Mouse (Mus musculus): ENCODE results near the gene Syngr4. TPM values are rescaled to one million over a fixed set of nuclear protein-coding genes. Genes with fewer than 3 reads are reported as not detected.

The Syngr4 gene
- polyA plus RNA-seq, 1 experiment from 2014 or later: not detected

DNA sequence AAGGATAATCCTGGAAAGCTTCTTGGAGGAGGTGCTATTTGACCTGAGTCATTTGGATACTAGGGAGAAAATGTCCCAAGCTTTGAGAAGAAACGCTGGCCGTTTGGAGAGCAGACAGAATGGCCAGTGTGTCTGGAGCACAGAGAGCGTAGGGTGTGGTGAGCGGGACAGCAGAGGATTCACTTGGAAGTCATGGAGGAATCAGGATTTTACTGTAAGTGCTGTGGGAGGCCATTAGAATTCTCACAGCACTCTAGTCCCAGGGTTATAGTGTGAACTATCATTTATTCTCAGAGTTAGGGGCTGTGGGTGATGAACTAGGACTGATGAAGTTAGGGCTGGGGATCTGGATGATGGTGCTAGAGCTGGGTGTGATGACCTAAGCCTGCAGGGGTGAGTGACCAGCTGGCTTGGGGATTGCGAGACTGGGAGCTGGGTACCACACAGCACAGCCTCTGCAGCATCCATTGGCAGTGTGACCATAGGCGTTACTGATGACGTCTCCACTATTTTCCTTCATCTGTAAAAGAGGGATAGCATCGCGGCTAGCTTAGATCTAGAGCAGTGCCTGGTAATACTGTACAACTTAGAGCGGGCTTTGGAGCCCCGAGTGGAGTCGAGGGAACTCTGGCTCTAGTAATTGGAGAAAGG lies 25.6 kb upstream of the Syngr4 start:
- WGBS: 86% methylated on average over 12 of the region's 12 CpGs
- H3K9ac ChIP-seq: no peak overlapping the region

DNA sequence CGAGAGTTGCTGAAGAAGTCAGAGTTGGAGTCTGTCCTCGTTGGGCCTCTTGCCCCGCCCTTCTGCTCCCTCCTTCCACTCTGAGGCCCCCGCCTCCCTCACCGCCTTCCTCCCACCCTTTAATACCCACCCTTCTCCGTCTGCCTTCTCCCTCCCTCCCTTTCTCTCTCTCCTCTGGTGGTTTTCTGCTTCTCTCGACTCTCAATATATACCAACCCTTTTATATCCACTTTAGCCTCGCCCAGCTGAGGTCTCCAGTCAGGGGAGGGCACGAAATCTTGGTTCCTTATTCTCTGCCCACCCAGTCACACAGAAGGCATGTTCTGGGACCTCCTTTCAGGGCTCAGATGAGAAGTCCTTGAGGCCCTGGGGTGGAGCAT lies 24.7 kb upstream of the Syngr4 start, which contains the start of gene Emp3:
Emp3 (minus strand) TSS at position 163 of the 380 bp plus-strand sequence.
- Histone ChIP-seq H3K4me3 (peak within 1 kb of the TSS; percentile 10), H3K27ac (replicated peaks) (no peak within 1 kb of the TSS; the same call in 1 of the 2 replicates)
- no peak for ATAC-seq (ENCODE audit: low FRiP score, low read depth)

More for the DNA sequence above, 25.6 kb upstream of the Syngr4 start:
- ATAC-seq (ENCODE audit: low FRiP score, low read depth): no peak
- peaks cover 30% of the 10 kb centered on the region for H3K4me1 ChIP-seq (replicated peaks)
- peak overlapping the region; percentile 89 for H3K27ac ChIP-seq (replicated peaks)
- peak overlapping the region; percentile 89 for H3K4me2 ChIP-seq
- H3K27me3 ChIP-seq: no peaks in the 10 kb centered on the region; the same call in 1 of the 2 replicates
- H3K36me3 ChIP-seq: no peaks in the 10 kb centered on the region
- 0 out of 2 replicates have a peak overlapping the region, but pooled peaks have one; percentile 51 for H3K4me3 ChIP-seq
- H3K9me3 ChIP-seq: no peaks in the 10 kb centered on the region

DNA sequence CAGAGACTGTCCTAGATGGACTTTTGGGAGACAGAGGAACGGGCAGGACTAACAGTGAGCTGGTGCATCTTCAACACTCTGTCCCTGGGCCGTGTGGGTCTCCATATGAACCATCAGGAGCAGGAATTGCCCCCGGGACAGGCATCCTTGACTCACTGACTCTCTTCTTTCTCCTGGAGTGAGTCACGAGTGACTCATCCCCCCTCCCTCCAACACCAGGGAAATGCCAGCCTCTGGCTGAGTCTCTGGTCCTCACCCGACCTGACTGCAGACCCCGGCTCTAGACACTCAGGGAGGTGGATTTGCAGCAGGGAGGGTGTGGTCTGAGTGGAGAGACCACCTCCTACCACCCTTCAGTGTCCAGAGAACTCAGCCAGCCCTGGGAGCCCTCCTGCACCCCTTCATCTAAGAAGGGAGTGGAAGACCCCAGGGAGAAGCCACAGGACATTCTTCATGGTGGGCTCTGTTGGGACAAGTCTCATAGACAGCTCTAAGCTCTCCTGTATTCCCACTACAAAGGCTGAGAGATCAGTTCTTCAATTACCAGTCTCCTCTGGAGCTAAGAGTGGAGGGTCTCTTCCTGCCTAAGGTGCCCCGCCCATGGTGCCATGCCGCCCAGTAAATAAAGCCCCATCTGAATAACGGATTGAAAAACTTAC lies 24.2 kb upstream of the Syngr4 start:
- no peaks in the 10 kb centered on the region for H3K27me3 ChIP-seq
- H3K4me3 ChIP-seq: peak overlapping the region; percentile 10
- no peak for ATAC-seq (ENCODE audit: low FRiP score, low read depth)
- no peaks in the 10 kb centered on the region for H3K9me3 ChIP-seq
- peaks cover 43% of the 10 kb centered on the region for H3K4me1 ChIP-seq (replicated peaks)
- no peaks in the 10 kb centered on the region for H3K36me3 ChIP-seq
- no peak overlapping the region for H3K9ac ChIP-seq
- H3K4me2 ChIP-seq: peak overlapping the region; percentile 25
- 63% methylated on average over 9 of the region's 9 CpGs for WGBS
- no peak overlapping the region for H3K27ac ChIP-seq (replicated peaks)

More for the DNA sequence above, 24.7 kb upstream of the Syngr4 start, which contains the start of gene Emp3:
- peaks cover 38% of the 10 kb centered on the region for H3K4me1 ChIP-seq (replicated peaks)
- WGBS: 51% methylated on average over 9 of the region's 9 CpGs
- no peak within 1 kb of the TSS for H3K9ac ChIP-seq
- H3K9me3 ChIP-seq: no peaks in the 10 kb centered on the region
- peak within 1 kb of the TSS; percentile 25 for H3K4me2 ChIP-seq
- no peaks in the 10 kb centered on the region for H3K27me3 ChIP-seq
- no peaks in the 10 kb centered on the region for H3K36me3 ChIP-seq

DNA sequence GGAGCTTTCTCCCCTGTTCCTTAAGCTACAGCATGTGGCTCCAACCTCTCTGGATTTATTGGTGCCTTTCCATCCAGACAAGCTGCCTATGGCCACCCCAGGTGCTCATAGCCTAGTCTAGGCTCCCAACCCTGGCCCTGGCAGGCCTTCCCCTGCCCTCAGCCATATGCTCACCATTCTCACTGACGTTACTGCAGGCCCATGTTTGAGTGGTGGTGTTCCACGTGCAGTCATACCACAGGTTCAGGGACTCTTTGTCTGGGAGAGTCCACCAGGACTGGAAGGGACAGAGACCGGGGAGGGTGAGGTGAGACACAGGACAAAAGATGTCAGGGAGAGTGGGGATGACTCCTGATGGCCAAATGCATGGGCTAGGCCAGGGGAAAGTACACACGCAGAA lies 23.2 kb upstream of the Syngr4 start:
- ATAC-seq (ENCODE audit: low FRiP score, low read depth): no peak

DNA sequence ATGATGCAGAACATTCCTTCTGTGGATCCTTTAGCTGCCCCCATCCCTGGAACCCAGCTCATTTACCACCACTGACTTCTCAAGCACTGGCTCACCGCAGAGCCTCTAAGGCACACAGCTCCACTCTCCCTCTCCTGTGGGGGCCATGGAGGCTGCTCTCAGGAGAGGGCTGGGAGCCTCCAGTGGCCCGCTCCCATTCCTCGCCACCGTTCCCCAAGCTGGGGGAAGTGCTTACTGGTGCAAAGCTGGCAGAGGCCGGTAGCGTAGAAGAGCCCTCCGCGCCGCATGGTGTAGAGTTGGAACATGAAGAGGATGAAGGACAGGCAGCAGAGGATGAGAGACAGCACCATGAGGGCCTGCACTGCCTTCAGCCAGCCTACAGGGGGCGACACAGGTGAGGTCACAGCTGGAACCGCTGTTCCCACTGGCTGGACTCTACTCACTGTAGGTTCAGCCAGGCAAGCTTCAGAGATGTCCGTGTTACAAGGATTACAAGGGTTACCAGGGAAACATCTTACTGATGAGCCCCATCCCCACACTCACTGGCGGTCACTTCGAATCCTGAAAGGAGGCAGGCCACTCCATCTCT lies 22.7 kb upstream of the Syngr4 start:
- Histone ChIP-seq H3K36me3 (no peaks in the 10 kb centered on the region), H3K27ac (replicated peaks) (no peak overlapping the region), H3K4me2 (no peak overlapping the region), H3K9ac (no peak overlapping the region), H3K4me3 (no peak overlapping the region), H3K27me3 (no peaks in the 10 kb centered on the region), H3K4me1 (replicated peaks) (peaks cover 41% of the 10 kb centered on the region), H3K9me3 (no peaks in the 10 kb centered on the region)
- 59% methylated on average over 14 of the region's 14 CpGs for WGBS
- ATAC-seq (ENCODE audit: low FRiP score, low read depth): no peak

More for the DNA sequence above, 23.2 kb upstream of the Syngr4 start:
- H3K9me3 ChIP-seq: no peaks in the 10 kb centered on the region
- no peaks in the 10 kb centered on the region for H3K36me3 ChIP-seq
- 0 out of 2 replicates have a peak overlapping the region, but pooled peaks have one; percentile 25 for H3K4me2 ChIP-seq
- H3K4me1 ChIP-seq (replicated peaks): peaks cover 46% of the 10 kb centered on the region
- no peak overlapping the region for H3K27ac ChIP-seq (replicated peaks)
- 82% methylated on average over 4 of the region's 4 CpGs for WGBS
- H3K4me3 ChIP-seq: no peak overlapping the region
- H3K27me3 ChIP-seq: no peaks in the 10 kb centered on the region
- no peak overlapping the region for H3K9ac ChIP-seq

DNA sequence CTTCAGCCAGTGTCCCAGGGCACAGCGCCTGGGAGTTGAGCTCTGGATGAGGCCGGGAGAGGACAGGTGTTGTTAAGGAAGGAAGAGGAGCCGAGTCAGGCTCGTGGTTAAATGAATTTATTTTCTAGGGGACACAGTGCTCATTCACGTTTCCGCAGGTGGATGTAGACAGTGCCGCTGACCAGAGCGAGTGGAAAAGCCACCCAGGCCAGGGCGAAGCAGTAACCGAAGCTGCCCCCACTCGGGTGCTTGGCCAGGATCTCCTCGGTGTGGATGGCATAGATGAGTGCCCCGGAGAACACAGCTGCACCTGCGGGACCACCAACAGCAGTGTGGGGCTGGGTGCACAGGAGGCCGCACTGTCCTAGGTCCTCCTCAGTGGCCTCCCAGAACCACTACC lies 21.4 kb upstream of the Syngr4 start:
- WGBS: 88% methylated on average over 15 of the region's 15 CpGs
- Histone ChIP-seq H3K9ac (no peak overlapping the region), H3K27ac (replicated peaks) (peak overlapping the region; percentile 77; the same call in 1 of the 2 replicates)

DNA sequence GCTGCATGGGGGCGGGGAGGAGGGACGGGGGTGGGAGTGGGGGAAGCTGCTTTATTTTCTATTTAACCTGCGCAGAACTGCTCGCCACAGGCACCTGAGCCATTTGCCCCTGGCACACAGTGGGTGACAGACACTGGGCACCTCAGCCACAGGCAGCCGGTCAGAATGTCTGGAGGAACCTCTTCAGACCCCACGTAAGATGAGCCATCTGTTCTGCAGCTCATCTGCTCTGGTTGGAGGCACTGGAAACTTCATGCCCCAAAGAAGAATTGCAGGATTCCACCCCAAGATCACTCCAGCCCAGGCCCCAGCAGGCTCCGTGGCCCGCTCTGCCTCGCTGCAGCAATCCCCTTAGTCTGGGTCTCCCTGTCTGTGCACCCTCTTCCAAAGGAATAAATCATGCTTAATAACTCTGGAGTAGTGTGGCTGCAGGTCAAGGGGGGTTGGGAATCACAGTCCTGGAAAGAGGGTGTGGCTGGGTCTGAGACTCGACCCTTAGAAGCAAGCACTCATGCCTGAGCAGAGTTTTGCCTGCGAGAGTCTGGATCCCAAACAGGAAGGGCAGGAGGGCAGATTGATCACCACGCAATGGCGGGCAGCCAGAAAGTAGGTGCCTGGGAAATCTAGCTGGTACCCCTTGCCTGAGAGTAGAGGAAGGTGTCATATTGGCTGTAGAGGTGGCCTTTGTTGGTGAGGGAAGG lies 20.6 kb upstream of the Syngr4 start:
- no peaks in the 10 kb centered on the region for H3K9me3 ChIP-seq
- peak overlapping the region; percentile 77 for H3K27ac ChIP-seq (replicated peaks)
- no peaks in the 10 kb centered on the region for H3K36me3 ChIP-seq
- ATAC-seq (ENCODE audit: low FRiP score, low read depth): peak; percentile 36
- H3K9ac ChIP-seq: peak overlapping the region; percentile 21; the same call in 1 of the 2 replicates
- peak overlapping the region; percentile 52 for H3K4me2 ChIP-seq
- peak overlapping the region; percentile 27 for H3K4me3 ChIP-seq
- H3K4me1 ChIP-seq (replicated peaks): peaks cover 24% of the 10 kb centered on the region
- 34% methylated on average over 13 of the region's 13 CpGs for WGBS
- H3K27me3 ChIP-seq: no peaks in the 10 kb centered on the region

More for the DNA sequence above, 21.4 kb upstream of the Syngr4 start:
- Histone ChIP-seq H3K36me3 (no peaks in the 10 kb centered on the region), H3K4me2 (no peak overlapping the region), H3K9me3 (no peaks in the 10 kb centered on the region), H3K4me1 (replicated peaks) (peaks cover 32% of the 10 kb centered on the region), H3K27me3 (no peaks in the 10 kb centered on the region), H3K4me3 (no peak overlapping the region)
- ATAC-seq (ENCODE audit: low FRiP score, low read depth): no peak

DNA sequence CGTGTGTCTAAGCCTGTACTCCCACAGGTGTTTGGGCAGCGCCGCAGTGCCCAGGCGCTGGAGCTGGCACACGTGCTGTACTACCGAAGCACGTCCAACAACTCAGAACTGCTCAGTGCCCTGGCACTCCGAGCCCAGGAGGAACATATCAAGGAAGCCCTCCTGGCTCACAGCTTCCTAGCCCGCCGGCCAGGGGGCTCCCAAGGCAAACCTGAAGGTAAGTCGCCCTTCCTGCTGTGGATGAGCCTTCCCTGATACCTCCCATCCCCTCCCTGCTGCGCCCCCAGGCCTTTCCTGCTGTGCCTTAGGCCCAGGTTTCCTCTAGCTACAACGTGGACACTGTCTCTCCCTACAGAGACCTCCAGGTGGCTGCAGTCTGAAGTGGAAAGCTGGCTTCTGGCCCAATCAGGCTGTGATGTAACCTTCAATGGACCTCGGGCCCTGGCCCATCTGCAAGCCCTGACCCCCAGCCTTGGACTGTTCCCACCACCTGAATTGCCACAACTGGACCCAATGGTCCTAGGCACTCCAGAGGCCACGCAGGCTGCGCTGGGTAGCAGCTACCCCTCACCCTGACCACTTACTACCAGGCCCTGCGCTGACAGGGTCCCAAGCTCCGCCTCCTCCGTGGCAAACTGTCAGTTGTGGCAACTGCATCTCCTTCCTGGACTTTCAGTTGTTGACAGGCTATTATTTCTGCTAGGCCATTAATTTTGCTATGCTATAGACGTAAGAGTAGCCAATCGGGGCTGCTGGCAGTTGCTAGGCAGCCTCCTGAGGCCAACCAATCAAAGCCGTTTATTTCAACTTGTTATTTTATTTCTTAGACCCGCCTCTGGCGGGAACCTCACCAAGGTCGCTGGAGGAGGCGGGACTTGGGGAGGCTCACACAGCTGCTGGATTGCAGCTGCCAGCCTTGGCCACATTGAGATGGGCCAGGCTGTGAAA lies 19.8 kb upstream of the Syngr4 start:
- Histone ChIP-seq H3K4me2 (peak overlapping the region; percentile 52), H3K27me3 (no peaks in the 10 kb centered on the region), H3K9ac (peak overlapping the region; percentile 21), H3K4me3 (peak overlapping the region; percentile 27), H3K4me1 (replicated peaks) (peaks cover 24% of the 10 kb centered on the region), H3K27ac (replicated peaks) (peak overlapping the region; percentile 77), H3K9me3 (no peaks in the 10 kb centered on the region), H3K36me3 (no peaks in the 10 kb centered on the region)
- ATAC-seq (ENCODE audit: low FRiP score, low read depth): peak; percentile 89
- 32% methylated on average over 26 of the region's 26 CpGs for WGBS

DNA sequence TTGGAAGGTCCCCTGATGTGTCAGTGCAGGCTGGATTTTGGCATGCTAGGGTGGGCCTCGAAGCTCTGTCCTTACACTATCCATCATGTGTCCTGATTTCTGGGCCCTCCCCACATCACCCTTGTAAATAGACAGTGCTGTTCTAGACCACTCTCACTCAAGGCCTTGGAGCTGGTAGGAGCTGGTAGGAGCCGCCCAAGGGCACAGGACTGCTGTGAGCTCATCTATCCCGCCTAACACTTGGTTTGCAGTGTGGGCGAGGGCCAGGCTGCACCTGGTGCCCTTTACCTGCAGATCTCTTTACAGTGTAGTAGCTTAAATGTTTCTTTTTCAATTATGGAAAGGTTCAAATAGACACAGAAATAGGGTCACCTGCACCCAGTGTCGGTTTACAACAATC lies 18.5 kb upstream of the Syngr4 start:
- WGBS: 92% methylated on average over 5 of the region's 5 CpGs
- H3K36me3 ChIP-seq: peaks cover 8% of the 10 kb centered on the region; the same call in 1 of the 2 replicates
- H3K4me2 ChIP-seq: no peak overlapping the region
- no peak for ATAC-seq (ENCODE audit: low FRiP score, low read depth)
- no peaks in the 10 kb centered on the region for H3K9me3 ChIP-seq
- H3K4me3 ChIP-seq: no peak overlapping the region
- H3K9ac ChIP-seq: no peak overlapping the region
- no peaks in the 10 kb centered on the region for H3K27me3 ChIP-seq
- peaks cover 24% of the 10 kb centered on the region for H3K4me1 ChIP-seq (replicated peaks)
- H3K27ac ChIP-seq (replicated peaks): no peak overlapping the region

DNA sequence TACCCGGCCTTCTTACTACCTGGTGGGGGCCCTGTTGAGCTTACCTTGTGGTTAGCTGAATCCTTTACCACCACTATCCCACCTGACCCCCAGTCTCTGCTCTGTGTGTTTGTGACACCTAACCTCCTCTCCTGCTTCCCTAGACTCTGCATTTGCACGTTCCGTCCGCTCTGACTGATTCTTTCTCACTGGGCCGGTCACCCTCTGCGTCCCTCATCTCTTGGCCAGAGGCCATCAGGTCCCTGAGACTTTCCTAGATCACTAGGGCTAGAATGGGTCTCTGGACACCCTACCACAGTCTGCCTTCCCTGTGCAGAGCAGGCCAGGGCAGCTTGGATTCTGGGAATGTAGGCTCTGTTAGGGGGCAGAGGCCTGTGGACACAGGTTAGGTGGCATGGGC lies 17.6 kb upstream of the Syngr4 start:
- Histone ChIP-seq H3K4me2 (no peak overlapping the region), H3K4me1 (replicated peaks) (peaks cover 24% of the 10 kb centered on the region), H3K9me3 (no peaks in the 10 kb centered on the region), H3K36me3 (peaks cover 16% of the 10 kb centered on the region; the same call in 1 of the 2 replicates), H3K27me3 (no peaks in the 10 kb centered on the region), H3K9ac (no peak overlapping the region), H3K4me3 (no peak overlapping the region), H3K27ac (replicated peaks) (no peak overlapping the region)
- WGBS: 93% methylated on average over 6 of the region's 6 CpGs
- no peak for ATAC-seq (ENCODE audit: low FRiP score, low read depth)

DNA sequence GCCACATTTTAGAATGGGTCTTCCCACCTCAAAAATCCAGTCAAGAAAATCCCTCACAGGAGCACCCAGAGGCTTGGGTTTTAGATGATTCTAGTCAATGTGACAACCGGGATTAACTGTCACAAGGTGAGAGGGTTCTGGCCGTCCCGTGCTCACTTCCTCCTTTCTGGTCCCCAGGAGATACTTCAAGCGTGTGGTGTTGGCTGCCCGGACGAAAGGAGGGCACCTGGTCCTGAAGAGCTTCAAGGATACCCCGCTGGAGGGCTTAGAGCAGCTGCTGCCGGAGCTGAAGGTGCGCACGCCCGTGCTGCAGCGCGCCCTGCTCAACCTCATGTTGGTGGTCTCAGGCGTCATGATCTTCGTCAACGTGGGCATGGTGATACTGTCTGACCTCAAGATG lies 12.6 kb upstream of the Syngr4 start:
- 96% methylated on average over 16 of the region's 16 CpGs for WGBS
- no peaks in the 10 kb centered on the region for H3K4me1 ChIP-seq (replicated peaks)
- H3K27me3 ChIP-seq: no peaks in the 10 kb centered on the region
- no peak overlapping the region for H3K4me2 ChIP-seq
- ATAC-seq (ENCODE audit: low FRiP score, low read depth): no peak
- H3K9me3 ChIP-seq: no peaks in the 10 kb centered on the region
- no peak overlapping the region for H3K4me3 ChIP-seq
- no peak overlapping the region for H3K27ac ChIP-seq (replicated peaks)
- no peak overlapping the region for H3K9ac ChIP-seq
- peaks cover 16% of the 10 kb centered on the region; the same call in 1 of the 2 replicates for H3K36me3 ChIP-seq

Data from hindbrain, embryonic 15.5 days (tissue).